Mouse (Mus musculus) brain, embryonic 14.5 days (tissue): ENCODE results near the gene Map1b. TPM values are rescaled to one million over a fixed set of nuclear protein-coding genes. Genes with fewer than 3 reads are reported as not detected.

Experiments used
- DNase-seq: peaks from one replicate; pipeline ENCODE4 v3.0.0-alpha.2; 2011; ENCODE audit warnings: low read depth
- CTCF ChIP-seq: fragments of 200-500 bp; IDR thresholded peaks from 2 replicates; pipeline ENCODE4 v1.5.1; 2012; ENCODE audit warnings: inconsistent platforms, mild to moderate bottlenecking, moderate library complexity, borderline replicate concordance; ENCODE audit not compliant: insufficient read depth, insufficient read length; ENCODE audit errors: extremely low read depth
- POLR2A ChIP-seq: fragments of 200-500 bp; IDR thresholded peaks from 2 replicates; pipeline ENCODE4 v1.6.1; 2012; ENCODE audit warnings: mild to moderate bottlenecking, inconsistent platforms, borderline replicate concordance; ENCODE audit not compliant: poor library complexity, insufficient read depth, insufficient read length, severe bottlenecking; ENCODE audit errors: extremely low read depth
- polyA plus RNA-seq: library from polyadenylated mRNA; depleted of rRNA; stranded (reverse); fragments of >200 nt; gene quantifications from 2 replicates; pipeline ENCODE4 v1.2.3, GENCODE M21; 2012

Gene Map1b
- polyA plus RNA-seq, 1 experiment, result 338 TPM

DNA sequence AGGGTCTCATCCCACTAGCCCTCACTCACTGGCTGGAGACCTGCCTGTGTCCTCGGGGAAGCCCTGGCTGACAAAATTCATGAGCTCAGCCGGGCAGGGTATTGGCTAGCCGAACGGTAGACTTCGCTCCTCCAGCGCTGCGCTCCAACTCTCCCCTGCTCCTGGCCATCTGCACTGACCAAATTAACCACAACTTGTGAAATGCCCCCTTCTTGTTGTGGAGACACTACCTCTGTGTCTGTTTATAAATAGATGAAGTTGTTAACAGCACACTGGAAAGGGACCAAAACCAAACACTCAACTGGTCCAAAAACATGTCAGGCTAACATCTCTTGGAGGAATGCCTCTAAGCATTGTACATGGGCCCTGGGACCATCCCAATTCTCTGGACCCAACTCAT, 42.2 kb downstream of the Map1b start:
- TF ChIP-seq POLR2A (no peak), CTCF (no peak)
- DNase-seq, result peak; percentile 88

DNA sequence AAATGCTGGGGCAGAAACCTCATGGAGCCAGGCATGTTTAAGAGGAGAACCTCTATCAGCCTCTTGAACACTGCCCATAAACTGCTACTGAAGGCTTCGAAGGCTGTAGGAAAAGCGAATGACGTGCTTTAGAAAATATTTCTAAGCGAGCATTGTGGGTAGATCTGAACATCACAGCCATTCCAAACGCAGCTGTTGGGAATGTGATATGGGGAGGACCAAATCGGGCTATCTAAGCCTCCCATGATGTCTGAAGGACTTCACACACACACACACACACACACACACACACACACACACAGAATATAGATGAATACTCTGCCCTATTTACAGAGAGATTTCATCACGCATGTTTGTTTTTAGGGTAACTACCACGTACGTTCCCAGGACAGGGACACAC, 44.3 kb downstream of the Map1b start:
- TF ChIP-seq CTCF, result no peak
- TF ChIP-seq POLR2A, result no peak
- no peak for DNase-seq

DNA sequence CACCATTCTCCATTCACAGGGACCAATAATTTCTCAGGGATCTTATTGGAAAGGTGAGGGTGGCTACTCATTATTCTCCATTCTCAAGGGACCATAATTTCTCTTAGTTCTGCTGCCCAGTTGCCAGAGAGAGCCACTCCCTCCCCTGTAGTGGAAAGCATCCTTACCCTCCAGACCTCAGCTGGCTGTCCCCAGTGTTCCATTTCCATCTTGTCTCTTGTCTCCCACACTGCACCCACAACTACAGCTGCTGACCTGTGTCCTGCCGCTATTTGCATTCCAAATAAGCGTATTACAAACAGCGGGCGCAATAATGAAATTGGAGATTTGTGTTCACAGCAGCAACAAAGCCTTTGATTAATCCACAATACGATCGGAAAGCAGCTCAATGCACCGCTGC, 46.3 kb downstream of the Map1b start:
- peak; percentile 59 for DNase-seq
- no peak for TF ChIP-seq CTCF
- no peak for TF ChIP-seq POLR2A

DNA sequence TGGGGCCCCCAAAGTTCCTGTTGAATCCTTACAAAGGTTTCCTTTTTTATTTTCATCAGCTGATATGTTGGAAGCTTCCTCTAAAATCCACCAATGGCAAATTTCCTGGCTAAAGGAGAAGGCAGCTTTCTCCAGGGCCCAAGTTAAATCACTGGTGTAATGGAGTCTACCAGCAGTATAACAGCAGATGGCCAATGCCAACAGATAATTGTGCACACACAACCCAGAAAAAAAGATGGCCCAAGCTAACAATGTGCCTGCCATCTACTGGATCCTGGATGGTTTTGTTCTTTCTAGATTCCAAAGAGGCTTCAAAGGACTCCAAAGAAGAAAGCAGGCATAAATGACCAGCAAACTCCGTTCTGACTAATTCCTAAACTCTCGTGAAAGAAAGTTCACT, 48.1 kb downstream of the Map1b start:
- TF ChIP-seq POLR2A, result no peak
- TF ChIP-seq CTCF, result no peak
- no peak for DNase-seq

DNA sequence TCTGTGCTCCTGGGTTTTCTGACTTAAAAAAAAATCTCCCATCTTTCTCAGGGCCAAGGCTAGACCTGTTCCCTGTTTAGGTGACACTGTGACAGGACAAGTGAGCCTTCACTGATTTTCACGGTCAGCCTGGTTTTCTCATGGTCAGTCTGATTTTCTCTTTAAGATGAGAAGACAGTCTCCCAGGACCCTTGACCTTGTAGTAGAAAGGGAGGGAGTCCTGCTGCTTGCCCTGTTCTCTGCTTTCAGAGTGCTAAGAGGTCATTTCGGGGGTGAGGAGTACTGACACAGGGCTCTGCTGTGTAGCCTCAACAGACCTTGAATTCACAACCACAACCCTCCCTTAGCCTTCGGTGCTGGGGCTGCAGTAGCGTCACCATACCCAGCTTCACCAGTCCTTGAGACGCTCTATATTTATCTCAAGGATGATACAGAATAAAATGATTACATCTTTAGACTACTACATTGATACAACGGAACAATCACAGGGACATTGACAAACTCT, 49.5 kb downstream of the Map1b start:
- no peak for DNase-seq
- TF ChIP-seq CTCF, result no peak
- TF ChIP-seq POLR2A, result no peak

DNA sequence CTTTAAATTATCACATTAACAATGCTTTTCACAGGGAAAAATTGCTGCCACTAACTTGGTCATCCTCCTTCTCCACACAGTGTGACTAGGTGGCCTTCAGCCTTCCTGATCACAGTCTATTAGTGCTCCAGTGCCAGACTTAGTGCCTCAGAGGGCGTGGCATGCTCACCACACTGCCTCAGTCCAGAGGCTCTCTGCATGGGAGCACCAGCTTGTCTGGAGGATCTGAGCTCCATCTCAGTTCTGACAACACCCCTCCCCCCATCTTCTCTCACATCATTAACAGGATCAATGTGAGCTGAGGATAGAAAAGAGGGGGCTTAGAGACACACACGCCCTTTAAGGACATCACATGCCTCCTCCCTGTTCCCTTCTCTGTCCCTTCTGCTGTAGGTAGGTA, 50.3 kb downstream of the Map1b start:
- TF ChIP-seq POLR2A, result no peak
- TF ChIP-seq CTCF, result no peak
- no peak for DNase-seq

DNA sequence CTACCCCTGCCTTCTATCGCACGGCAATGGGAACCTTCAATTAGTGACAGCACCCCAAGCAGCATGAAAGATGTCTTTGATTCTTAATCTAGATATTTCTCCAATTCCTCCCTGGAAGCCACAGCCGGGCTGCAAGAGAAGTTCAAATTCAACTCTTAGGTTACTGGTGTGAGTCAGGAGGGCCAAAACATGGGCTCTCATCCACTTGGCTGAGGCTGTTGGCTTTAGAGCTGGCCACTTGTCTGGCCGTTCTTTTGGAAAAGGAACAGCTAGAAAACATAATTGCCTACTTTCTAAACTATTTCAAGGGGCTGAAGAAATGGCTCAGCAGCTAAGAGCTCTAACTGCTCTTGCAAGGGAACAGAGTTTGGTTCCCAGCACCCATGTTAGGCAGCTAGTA, 51.8 kb downstream of the Map1b start:
- no peak for TF ChIP-seq POLR2A
- no peak for TF ChIP-seq CTCF
- DNase-seq, result no peak

DNA sequence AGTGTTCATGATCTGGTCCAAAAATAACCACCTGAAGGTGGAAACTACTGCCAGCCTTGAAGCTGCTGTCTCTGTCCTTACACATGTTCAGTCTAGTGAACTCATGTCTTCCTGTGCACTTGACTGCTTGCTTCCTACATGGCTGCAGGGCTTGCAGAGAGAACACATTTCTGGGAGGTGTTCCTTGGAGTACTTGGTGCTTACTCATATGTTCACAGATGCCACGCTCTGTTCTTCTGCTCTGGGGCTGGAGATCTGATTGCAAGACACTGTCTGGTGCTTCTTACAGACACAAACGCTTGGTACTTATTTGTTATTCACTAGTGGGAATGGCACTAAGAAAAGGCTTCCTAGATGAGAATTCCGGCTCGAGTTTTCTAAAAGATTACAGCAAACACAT, 54.5 kb downstream of the Map1b start:
- TF ChIP-seq POLR2A, result no peak
- no peak for TF ChIP-seq CTCF
- DNase-seq, result no peak

DNA sequence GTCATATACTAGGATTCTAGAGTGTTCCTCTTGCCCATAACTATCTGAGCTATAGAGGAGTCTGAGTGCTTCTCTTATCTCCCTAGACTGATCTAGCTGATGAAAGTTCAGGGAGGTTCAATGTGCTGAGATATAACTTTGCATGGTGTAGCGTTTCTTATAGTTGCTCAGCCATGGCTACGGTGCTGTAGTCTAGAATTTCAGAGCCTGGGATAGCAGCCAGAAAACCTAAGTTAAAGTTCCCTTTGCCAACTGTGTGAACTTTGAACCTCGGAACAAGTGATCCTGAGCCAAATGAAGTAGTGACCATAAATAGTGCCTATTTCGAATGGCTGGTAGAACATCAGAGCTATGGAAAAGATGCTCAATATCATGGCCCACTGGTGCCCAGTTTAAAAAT, 56.7 kb downstream of the Map1b start:
- TF ChIP-seq POLR2A (no peak), CTCF (no peak)
- no peak for DNase-seq

DNA sequence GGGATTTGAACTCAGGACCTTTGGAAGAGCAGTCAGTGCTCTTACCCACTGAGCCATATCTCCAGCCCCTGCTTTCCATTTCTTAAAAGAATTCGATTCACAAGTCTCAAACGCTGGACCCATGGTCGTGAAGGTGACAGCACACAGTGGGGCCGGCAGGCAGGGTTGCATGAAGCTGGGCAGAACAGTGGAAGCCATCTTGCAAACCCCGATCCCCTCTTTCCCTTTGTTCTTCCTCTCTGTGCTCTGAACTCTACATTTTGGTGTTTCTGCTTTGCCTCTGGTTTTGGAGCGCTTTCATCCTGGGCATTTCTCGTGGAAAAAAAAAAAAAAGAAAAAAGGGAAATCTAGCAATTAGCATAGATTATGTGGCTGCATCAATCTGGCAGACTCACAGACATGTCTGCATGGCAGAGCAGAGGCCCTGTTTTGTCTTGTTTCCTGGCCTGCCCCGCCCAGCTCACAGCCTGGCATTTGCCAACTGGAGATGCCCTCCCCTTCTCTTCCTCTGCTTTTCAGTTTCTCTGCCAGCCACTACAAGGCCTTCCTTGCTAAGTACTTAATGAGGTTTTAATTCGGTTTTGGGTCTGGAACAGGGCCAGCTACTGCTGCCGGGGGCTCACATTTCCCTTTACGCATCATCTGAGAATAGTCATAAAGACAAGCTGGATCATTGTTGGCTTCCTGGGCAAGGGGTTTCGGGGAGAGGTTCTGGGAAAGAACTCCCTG, 57.5 kb downstream of the Map1b start:
- TF ChIP-seq POLR2A (no peak), CTCF (no peak)
- peak; percentile 98 for DNase-seq

DNA sequence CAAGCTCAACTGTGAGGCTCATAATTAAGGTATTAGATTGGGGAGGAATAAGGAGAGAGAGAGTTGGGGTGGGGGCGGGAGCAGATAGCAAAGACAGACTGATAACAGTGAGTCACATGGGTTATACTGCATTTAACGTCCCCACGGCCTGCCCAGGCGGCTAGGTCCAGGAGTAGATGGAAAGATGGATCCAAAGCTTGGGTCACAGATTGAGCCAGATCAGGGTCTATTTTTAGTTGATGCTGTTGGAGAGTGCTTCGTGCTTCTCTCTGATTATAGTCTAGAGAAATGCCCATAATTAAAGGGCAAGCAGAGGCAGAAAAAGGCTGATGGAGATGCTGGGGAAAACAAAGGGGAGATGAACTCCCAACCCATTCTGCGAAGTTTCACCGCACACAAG, 61.4 kb downstream of the Map1b start:
- no peak for DNase-seq
- no peak for TF ChIP-seq POLR2A

DNA sequence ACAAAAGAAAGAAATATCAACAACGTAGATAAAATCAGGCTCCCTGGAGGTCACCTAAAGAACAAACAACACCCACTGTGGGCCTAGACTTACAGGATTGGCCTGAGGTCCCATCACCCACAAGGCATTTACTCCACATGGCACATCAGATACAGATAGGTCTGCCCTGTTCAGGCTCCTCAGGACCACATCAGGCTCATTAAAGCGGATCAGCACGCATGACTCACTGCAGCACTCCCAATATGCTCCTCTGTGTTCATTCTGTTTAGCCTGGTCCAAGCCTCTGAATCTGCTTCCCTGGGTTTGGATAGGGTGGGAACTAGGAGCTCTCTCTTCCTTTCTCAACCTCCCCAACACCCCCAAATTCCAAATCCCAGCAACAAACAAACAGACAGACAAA, 63.9 kb downstream of the Map1b start:
- no peak for DNase-seq
- TF ChIP-seq CTCF (no peak), POLR2A (no peak)
